Mouse (Mus musculus): ENCODE measurements at regions not wholly inside any gene's neighbourhood (a gene's known extent, or its start where the extent isn't known, plus 50 kb on each side); places are given as distances from the start of the nearest gene placed in this dataset.

DNA sequence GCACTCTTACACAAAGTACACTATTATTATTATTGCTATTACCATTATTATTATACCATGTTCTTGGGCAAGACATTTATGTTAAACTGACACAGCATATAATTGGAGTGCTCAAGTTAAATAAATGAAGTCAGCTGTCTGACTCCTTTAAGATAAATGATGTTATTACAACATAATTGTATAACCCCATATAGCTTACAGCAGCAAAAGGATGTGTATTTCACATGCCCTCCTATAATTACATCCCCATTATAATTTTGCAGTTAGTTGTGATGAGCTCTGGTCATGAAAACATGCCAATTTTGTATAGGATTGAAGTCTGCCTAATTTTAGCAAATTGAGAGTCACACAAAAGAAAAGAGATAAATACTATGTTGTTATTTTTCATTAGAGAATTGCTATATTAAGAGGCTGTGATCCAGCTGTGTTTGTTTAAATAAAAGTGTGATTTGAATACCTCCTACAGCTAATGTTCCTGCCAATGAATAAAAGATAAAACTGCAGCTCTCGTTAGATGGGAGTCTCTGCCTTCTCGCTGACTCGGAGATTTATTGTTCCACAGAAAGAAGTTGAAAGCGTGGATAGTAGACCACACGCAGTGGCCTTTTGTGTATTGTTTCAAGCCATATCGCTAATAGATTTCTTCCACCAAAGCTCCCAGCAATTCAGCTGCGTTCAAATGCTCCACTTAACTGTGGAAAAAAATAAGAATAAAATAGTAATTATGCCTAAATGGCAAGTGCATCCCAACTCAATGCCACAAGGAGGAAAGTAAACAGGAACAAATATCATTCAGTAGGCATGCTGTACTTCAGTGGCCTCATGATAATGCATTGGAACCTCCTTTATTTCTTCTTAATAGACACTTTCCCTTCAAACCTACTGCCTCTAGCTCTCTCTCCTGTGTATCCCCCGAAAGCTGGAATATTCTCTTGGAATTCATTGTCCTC lies 194.9 kb upstream of the Gm10192 start:
- no peak for DNase-seq

DNA sequence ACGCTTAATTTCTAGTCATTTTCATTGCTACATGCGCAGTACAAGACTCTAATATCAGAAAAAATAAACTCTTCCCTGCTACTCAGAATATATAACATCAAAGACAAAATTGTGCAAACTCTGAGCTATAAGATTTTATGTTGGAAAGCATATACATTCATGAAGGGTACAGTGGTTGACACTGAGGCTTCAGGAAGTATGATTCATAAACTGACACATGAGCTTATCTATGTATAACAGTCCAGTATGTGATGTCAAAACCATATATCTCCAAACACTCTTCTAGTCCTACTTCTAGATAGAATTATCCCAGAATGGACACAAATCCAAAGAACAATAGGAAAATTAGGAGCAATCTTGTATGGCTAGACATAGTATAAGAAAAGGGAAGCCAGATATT lies 177.5 kb upstream of the Gm10192 start:
- no peak for DNase-seq

DNA sequence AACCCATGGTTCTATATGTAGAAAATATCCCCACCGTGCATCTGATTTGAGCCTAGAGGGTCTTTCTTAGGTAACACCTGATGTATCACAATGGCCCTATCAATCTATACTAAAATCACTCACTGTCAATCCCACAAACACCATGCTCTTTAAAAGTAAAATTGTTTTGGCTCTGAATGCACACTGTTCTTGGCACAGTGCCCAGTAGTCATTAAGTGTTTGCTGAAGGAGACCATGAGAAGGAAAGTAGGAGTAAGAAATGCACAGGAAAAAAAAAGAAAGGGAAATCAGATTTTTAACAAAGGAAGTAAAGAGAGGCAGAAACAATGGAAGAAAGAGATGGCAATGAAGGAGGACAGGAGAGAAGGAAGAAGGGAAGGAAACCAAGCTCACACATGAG lies 175.0 kb upstream of the Gm10192 start:
- no peak for DNase-seq

DNA sequence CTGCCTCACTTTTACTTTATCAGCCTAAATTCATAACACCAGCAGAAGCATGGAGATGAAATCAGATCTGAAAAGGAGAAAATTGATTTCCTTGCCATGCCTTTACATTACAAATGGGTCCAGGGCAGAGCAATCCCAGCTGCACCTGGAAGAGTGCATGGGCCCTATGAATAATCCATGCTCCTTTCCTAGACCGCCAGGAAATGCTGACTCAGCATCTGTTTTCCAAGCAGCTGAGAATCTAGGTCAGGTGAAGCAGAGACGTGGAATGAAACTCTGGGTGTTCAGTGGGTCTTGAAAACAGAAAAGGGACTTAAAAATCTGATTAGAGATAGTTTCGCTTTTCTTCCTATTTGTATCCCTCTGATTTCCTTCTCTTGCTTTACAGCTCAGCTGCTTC lies 163.8 kb upstream of the Gm10192 start:
- no peak for DNase-seq

DNA sequence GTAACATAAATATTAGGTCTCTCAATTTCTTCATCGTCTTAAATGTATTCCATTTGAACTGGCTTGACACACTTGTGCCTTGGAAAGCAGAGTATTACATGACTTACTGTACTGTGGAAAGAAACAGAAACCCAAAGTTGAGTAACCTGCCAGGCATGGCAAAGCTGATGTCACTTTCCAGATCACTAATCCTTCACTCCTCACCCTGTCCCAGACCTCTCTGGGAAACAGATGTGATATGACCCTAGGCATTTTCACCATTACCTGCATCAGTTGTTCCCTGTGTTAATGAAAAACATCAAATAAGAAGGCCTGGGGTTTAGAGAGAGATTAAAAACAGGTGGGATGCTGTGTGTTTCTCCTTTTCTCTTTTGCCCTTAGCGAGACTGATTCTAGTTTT lies 161.4 kb upstream of the Gm10192 start:
- no peak for DNase-seq

DNA sequence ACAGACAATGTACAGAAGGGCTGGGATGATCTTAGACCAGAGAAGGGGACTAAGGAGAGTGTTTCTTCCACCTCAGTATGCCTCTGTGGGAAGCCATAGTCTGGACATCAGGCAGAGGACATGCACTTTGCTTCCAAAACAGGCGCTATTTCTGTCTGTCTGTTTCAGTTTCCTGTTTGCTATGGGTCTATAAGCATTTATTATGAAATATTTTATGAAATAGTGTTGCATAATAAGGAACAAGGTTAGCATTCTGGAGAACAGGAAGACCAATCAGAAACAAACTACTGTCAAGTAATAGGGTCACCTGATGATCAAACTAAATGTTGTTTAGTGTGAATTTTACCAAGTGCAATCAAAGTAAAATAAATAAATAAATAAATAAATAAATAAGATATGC lies 160.4 kb upstream of the Gm10192 start:
- DNase-seq = no peak

Data from cerebellum, postnatal 36 days (tissue).